Mouse (Mus musculus) lung, adult 2 months (tissue): Measurements from ENCODE around the gene Nicn1. TPM values are rescaled to one million over a fixed set of nuclear protein-coding genes. Genes with fewer than 3 reads are reported as not detected.
"Not testable (repeated sequence)": the region's sequence is repeated elsewhere in the genome, so short reads cannot be mapped to it uniquely, and the experiment has no call there.

Experiments
- DNase-seq: peaks from one replicate; pipeline ENCODE4 v3.0.0; 2022
- H3K4me1 ChIP-seq: fragments of 200-500 bp; 2 replicates; pipeline ENCODE4 v1.6.1; 2011; ENCODE audit warnings: low read length; ENCODE audit not compliant: control insufficient read depth, insufficient read depth
- H3K4me3 ChIP-seq: fragments of 200-500 bp; replicated peaks from 2 replicates; pipeline ENCODE3; 2011; ENCODE audit warnings: low read depth, mild to moderate bottlenecking, control low read depth, low read length; ENCODE audit errors: extremely low read depth
- CTCF ChIP-seq: fragments of 200-500 bp; IDR thresholded peaks from 2 replicates; pipeline ENCODE4 v1.5.1; 2011; ENCODE audit warnings: mild to moderate bottlenecking, low read length, control low read depth; ENCODE audit not compliant: insufficient read depth
- POLR2A ChIP-seq: fragments of 200-500 bp; IDR thresholded peaks from 2 replicates; pipeline ENCODE4 v1.6.1; 2011; ENCODE audit warnings: low read depth, mild to moderate bottlenecking, control low read depth, low read length, borderline replicate concordance; ENCODE audit errors: extremely low read depth
- WGBS: fragments of 180-500 bp; shearing (Covaris S2); methylation state at CpG from one replicate; pipeline ENCODE4 v1.1.7; 2018; 5-methylcytosine and 5-hydroxymethylcytosine counted together
- polyA plus RNA-seq: library from polyadenylated mRNA; depleted of rRNA; stranded (reverse); fragments of >200 nt; gene quantifications from 2 replicates; pipeline ENCODE4 v1.2.3, GENCODE M21; 2012

The Nicn1 gene
- polyA plus RNA-seq, 1 experiment: 21.4 TPM

GRCm38 (mm10) chr9:108263690-108264190, 26.5 kb upstream of the Nicn1 start, which contains the start of gene Dag1:
TSS of gene Dag1 (minus strand) at chr9:108263958.
- TF ChIP-seq POLR2A: peak; percentile 70
- no peak for TF ChIP-seq CTCF
- Histone ChIP-seq H3K4me1 (peaks cover 13% of the 10 kb centered on the region), H3K4me3 (peak within 1 kb of the TSS; percentile 85)
- DNase-seq: peak; percentile 99
- under 1% methylated on average over 71 of the region's 71 CpGs for WGBS

GRCm38 (mm10) chr9:108264191-108264921, 25.9 kb upstream of the Nicn1 start:
- 8% methylated on average over 10 of the region's 10 CpGs for WGBS
- peaks cover 13% of the 10 kb centered on the region for H3K4me1 ChIP-seq
- no peak for DNase-seq
- peak overlapping the region; percentile 85 for H3K4me3 ChIP-seq
- no peak for TF ChIP-seq CTCF
- TF ChIP-seq POLR2A: no peak; the same call in 1 of the 2 replicates

GRCm38 (mm10) chr9:108266261-108266935, 23.8 kb upstream of the Nicn1 start:
- Histone ChIP-seq H3K4me1 (peaks cover 13% of the 10 kb centered on the region), H3K4me3 (no peak overlapping the region)
- no peak for DNase-seq
- WGBS: 60% methylated on average over 10 of the region's 10 CpGs
- TF ChIP-seq CTCF (no peak), POLR2A (no peak)

- 57% methylated on average over 7 of the region's 7 CpGs for WGBS
- DNase-seq: no peak
- Histone ChIP-seq H3K4me3 (no peak overlapping the region), H3K4me1 (peaks cover 5% of the 10 kb centered on the region)
- TF ChIP-seq CTCF: no peak
- no peak for TF ChIP-seq POLR2A
These were observed 22.5 kb upstream of the Nicn1 start for GRCm38 (mm10) chr9:108267691-108268090.

GRCm38 (mm10) chr9:108268701-108269100, 21.5 kb upstream of the Nicn1 start:
- 67% methylated on average over 7 of the region's 7 CpGs for WGBS
- DNase-seq, H3K4me3 ChIP-seq, H3K4me1 ChIP-seq: not testable (repeated sequence)

GRCm38 (mm10) chr9:108271941-108272340, 18.3 kb upstream of the Nicn1 start:
- DNase-seq: no peak
- H3K4me1 ChIP-seq: peaks cover 6% of the 10 kb centered on the region; the same call in 1 of the 2 replicates
- 19% methylated on average over 2 of the region's 2 CpGs for WGBS
- TF ChIP-seq CTCF: no peak
- no peak for TF ChIP-seq POLR2A
- H3K4me3 ChIP-seq: no peak overlapping the region

GRCm38 (mm10) chr9:108272691-108273090, 17.5 kb upstream of the Nicn1 start:
- H3K4me3 ChIP-seq: no peak overlapping the region
- DNase-seq: no peak
- WGBS: 48% methylated on average over 5 of the region's 5 CpGs
- no peak for TF ChIP-seq POLR2A
- TF ChIP-seq CTCF: no peak
- peaks cover 6% of the 10 kb centered on the region; the same call in 1 of the 2 replicates for H3K4me1 ChIP-seq

GRCm38 (mm10) chr9:108273485-108273884, 16.7 kb upstream of the Nicn1 start:
- Histone ChIP-seq H3K4me3 (no peak overlapping the region), H3K4me1 (peaks cover 6% of the 10 kb centered on the region; the same call in 1 of the 2 replicates)
- no peak for TF ChIP-seq CTCF
- no peak for TF ChIP-seq POLR2A
- no peak for DNase-seq
- WGBS: 60% methylated on average over 4 of the region's 4 CpGs

GRCm38 (mm10) chr9:108274476-108275330, 15.5 kb upstream of the Nicn1 start:
- whole genome bisulfite sequencing: 67% methylated on average over 5 of the region's 5 CpGs
- no peak overlapping the region for H3K4me3 ChIP-seq

More at GRCm38 (mm10) chr9:108274476-108275330, 15.5 kb upstream of the Nicn1 start:
- peaks cover 8% of the 10 kb centered on the region; the same call in 1 of the 2 replicates for H3K4me1 ChIP-seq
- TF ChIP-seq POLR2A (no peak), CTCF (no peak)
- DNase-seq: no peak
